Mouse (Mus musculus): ENCODE results near the gene Shox2.

Gene Shox2

GRCm38 (mm10) chr3:66959972-66960371 lies 21.6 kb downstream of the Shox2 start:
- DNase-seq (ENCODE audit: low read depth): peak; percentile 91

GRCm38 (mm10) chr3:66955126-66955525 lies 26.4 kb downstream of the Shox2 start:
- DNase-seq (ENCODE audit: low read depth): peak; percentile 11

- DNase-seq (ENCODE audit: low read depth): no peak
These were observed 41.9 kb downstream of the Shox2 start for GRCm38 (mm10) chr3:66939675-66940074.

- no peak for DNase-seq (ENCODE audit: low read depth)
These were observed 59.1 kb downstream of the Shox2 start for GRCm38 (mm10) chr3:66922436-66922835.

All from 416B (cell line).